Mouse (Mus musculus) thymus, adult 2 months (tissue): ENCODE measurements at regions not wholly inside any gene's neighbourhood (a gene's known extent, or its start where the extent isn't known, plus 50 kb on each side); places are given as distances from the start of the nearest gene placed in this dataset.

Experiments used
- DNase-seq: peaks from one replicate; pipeline ENCODE4 v3.0.0; 2021
- H3K27ac ChIP-seq: fragments of 200-500 bp; 2 replicates; pipeline ENCODE4 v1.5.1; 2012; ENCODE audit warnings: low read length, control low read depth; ENCODE audit not compliant: control insufficient read depth, insufficient read depth
- H3K27me3 ChIP-seq: fragments of 200-500 bp; 2 replicates; pipeline ENCODE4 v1.6.1; 2012; ENCODE audit warnings: mild to moderate bottlenecking, low read length, moderate library complexity, mixed read lengths; ENCODE audit not compliant: control insufficient read depth, insufficient read depth
- H3K36me3 ChIP-seq: fragments of 200-500 bp; 2 replicates; pipeline ENCODE4 v1.6.1; 2012; ENCODE audit warnings: mild to moderate bottlenecking, low read length, moderate library complexity; ENCODE audit not compliant: control insufficient read depth, insufficient read depth
- H3K4me1 ChIP-seq: fragments of 200-500 bp; replicated peaks from 2 replicates; pipeline ENCODE4 v1.6.1; 2012; ENCODE audit warnings: low read length; ENCODE audit not compliant: control insufficient read depth, insufficient read depth
- H3K4me3 ChIP-seq: fragments of 200-500 bp; 2 replicates; pipeline ENCODE4 v1.5.1; 2012; ENCODE audit warnings: mild to moderate bottlenecking, low read length, control low read depth, moderate library complexity; ENCODE audit not compliant: control insufficient read depth, insufficient read depth
- CTCF ChIP-seq: fragments of 200-500 bp; IDR thresholded peaks from 2 replicates; pipeline ENCODE4 v1.5.1; 2012; ENCODE audit warnings: mild to moderate bottlenecking, control low read depth, low read length, moderate library complexity, borderline replicate concordance; ENCODE audit not compliant: control insufficient read depth, poor library complexity, insufficient read depth; ENCODE audit errors: extremely low read depth
- POLR2A ChIP-seq: fragments of 200-500 bp; IDR thresholded peaks from 2 replicates; pipeline ENCODE4 v1.6.1; 2012; ENCODE audit warnings: mild to moderate bottlenecking, low read length, control low read depth, moderate library complexity; ENCODE audit not compliant: control insufficient read depth, poor library complexity, insufficient read depth; ENCODE audit errors: extremely low read depth
- WGBS: fragments of 180-500 bp; shearing (Covaris S2); methylation state at CpG from one replicate; pipeline ENCODE4 v1.1.7; 2018; 5-methylcytosine and 5-hydroxymethylcytosine counted together

DNA sequence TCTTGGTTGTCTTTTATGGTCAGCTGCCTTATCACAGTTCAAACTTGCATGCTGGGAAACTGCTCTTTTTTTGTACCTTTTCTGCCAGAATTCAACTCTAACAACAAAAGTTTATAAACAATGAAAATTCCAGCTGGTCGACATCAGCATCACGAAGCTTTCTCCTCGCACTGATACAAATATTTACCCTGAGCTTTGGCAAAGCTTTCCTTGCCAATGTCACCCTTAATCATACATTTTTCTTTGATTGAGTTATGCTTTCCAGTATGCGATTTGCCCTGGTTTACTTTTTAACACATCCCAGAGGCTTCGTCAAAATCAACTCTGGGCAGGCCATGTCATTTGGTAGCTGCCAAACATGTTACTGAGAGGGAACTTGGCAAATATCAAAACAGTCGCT, 1333.5 kb upstream of the Zeb2 start:
- H3K36me3 ChIP-seq = no peaks in the 10 kb centered on the region
- DNase-seq = no peak
- no peak overlapping the region for H3K27ac ChIP-seq
- H3K27me3 ChIP-seq = no peaks in the 10 kb centered on the region
- 91% methylated on average over 6 of the region's 6 CpGs for WGBS
- H3K4me1 ChIP-seq = no peaks in the 10 kb centered on the region
- TF ChIP-seq POLR2A (no peak), CTCF (no peak)
- no peak overlapping the region for H3K4me3 ChIP-seq

DNA sequence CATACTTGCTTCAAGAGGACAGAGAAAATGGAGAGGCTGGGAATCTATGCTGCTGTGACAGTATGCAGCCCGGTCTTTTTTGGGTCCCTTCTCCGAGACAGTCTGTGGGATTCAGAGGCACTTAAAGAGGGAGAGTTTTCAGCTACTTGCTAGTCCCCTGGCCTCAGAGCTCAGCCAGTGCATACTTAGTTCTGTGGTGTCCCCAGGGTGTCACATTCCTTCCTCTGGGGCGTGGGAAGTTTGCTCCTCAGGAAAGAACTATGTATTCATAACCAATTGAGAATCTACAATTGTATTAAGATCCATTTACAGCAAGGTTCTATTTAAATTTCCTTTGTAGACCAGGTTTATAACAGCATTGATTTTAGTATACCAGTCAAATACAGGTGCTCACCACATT, 1328.1 kb upstream of the Zeb2 start:
- Histone ChIP-seq H3K36me3 (no peaks in the 10 kb centered on the region), H3K4me1 (no peaks in the 10 kb centered on the region), H3K27me3 (no peaks in the 10 kb centered on the region), H3K27ac (no peak overlapping the region), H3K4me3 (no peak overlapping the region)
- no peak for TF ChIP-seq CTCF
- TF ChIP-seq POLR2A = no peak
- 87% methylated on average over 3 of the region's 3 CpGs for WGBS
- DNase-seq = no peak

DNA sequence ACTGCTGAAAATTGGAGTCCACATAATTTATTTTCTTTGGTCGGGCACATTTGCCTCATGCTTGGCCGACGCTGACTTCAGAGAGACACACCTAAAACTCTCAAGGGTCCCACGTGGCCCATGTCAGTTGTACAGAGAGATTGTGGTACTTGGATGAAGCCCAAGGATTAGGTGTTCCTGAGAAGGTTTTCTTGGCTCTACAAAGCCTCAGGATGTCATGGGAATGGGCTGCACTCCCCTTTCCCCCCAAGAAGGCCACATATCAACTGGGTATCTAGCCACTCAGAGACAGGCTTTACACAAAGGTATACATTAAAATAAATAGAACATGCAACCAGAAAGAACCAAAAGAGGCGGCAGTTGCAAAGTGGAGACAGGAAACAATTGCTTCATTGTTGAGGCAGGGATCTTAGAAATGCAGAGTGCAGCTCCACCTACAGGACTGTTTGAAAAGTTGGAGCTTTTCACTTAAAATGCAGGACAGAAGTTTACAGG, 1326.5 kb upstream of the Zeb2 start:
- Histone ChIP-seq H3K4me1 (no peaks in the 10 kb centered on the region), H3K27me3 (no peaks in the 10 kb centered on the region), H3K4me3 (no peak overlapping the region), H3K36me3 (no peaks in the 10 kb centered on the region), H3K27ac (no peak overlapping the region)
- no peak for TF ChIP-seq POLR2A
- 26% methylated on average over 5 of the region's 5 CpGs for WGBS
- DNase-seq = no peak

DNA sequence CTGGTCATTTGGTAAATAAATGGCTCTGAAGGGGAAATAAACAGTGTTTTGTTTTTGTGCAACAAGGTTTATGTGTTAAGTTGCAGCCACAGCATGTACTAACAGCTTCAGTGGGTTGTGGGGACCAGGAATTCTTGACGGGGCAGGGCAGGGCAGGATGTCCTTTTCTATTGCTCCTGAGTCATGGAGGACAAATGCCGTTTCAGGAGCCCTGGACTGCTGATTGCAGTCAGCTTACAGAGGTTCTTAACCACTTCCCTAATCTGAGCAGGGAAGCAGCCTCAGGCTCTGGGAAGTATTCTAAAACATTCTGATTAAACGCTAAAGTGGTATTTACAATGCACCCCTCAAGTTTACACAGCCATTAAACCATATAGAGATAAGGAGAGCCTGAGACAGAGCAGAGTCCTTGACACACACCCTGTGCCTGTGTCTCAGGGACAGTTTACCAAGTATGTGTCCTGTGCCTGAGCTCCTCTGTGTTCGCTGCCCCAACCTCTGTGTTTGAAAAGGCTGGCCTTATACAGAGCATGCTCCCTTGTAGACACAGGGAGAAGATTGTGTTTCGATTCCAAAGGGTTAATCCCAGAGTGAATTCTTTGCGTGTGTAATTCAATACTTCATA, 1326.0 kb upstream of the Zeb2 start:
- Histone ChIP-seq H3K27ac (no peak overlapping the region), H3K4me1 (no peaks in the 10 kb centered on the region), H3K4me3 (no peak overlapping the region), H3K27me3 (no peaks in the 10 kb centered on the region), H3K36me3 (no peaks in the 10 kb centered on the region)
- no peak for DNase-seq
- TF ChIP-seq POLR2A (no peak), CTCF (no peak)
- WGBS = 48% methylated on average over 6 of the region's 6 CpGs

DNA sequence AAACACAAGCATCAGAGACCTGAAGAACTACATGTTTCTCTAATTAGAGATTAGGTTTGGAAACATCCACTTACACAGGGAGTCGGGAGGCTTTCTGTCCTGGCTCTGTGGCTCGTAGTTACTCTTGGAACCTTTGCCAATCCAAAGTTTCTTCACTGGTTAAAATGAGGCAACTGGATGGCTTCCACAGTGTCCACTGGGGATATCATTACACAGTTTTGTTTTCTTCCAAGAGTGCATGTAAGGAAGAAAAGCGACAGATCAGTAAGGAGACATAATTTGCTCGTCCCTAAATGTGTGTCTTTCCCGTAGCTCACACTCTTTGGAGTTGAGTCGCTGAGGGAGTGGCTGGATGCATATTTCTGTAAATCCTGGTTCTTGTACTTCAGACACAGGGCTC, 1325.4 kb upstream of the Zeb2 start:
- Histone ChIP-seq H3K4me3 (no peak overlapping the region), H3K27ac (no peak overlapping the region), H3K36me3 (no peaks in the 10 kb centered on the region), H3K4me1 (no peaks in the 10 kb centered on the region), H3K27me3 (no peaks in the 10 kb centered on the region)
- no peak for DNase-seq
- TF ChIP-seq CTCF (no peak), POLR2A (no peak)
- 90% methylated on average over 6 of the region's 6 CpGs for WGBS

DNA sequence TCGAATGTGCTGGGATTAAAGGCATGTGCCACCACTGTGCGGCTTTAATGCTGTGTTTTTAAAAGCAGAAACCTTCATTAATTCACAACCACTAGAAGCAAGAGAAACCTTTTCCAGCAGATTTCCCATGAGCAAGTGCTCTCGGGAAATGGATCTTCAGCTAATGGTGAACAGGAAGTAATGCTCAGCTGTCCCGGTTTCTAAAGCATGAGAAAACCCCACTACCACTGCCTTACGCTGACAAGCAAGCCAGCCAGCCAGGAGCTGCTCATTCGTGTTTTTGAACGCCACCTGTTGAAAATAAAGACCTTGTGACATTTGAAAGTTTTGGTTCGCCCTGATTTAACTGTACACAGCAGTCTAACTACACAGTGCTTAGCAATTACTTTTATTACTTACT, 1324.7 kb upstream of the Zeb2 start:
- DNase-seq = no peak
- Histone ChIP-seq H3K27ac (no peak overlapping the region), H3K36me3 (no peaks in the 10 kb centered on the region), H3K27me3 (no peaks in the 10 kb centered on the region), H3K4me1 (no peaks in the 10 kb centered on the region), H3K4me3 (no peak overlapping the region)
- TF ChIP-seq CTCF (no peak), POLR2A (no peak)
- 84% methylated on average over 8 of the region's 8 CpGs for WGBS

DNA sequence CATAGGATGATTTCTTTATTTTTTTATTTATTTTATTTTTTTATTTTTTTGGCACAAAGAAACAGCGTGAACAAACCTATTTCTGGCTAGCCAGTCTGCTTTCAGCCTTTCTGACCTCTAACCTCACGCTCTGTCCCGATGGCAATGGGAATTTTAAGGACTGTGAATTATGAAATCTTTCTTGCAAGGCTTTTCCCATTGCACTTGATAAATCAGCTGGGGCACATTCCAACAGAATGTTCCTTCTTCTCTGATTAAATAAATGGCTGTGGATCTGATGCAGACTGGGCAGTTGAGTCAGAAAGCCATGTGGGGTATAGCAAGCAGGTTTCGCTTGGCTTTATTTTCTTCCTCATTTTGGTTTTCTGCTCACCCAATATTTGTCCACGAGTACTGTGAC, 1324.2 kb upstream of the Zeb2 start:
- 91% methylated on average over 5 of the region's 5 CpGs for WGBS
- H3K27ac ChIP-seq = no peak overlapping the region

More for the DNA sequence above, 1324.2 kb upstream of the Zeb2 start:
- no peak for DNase-seq
- TF ChIP-seq CTCF = no peak
- H3K27me3 ChIP-seq = no peaks in the 10 kb centered on the region
- H3K36me3 ChIP-seq = no peaks in the 10 kb centered on the region
- no peak overlapping the region for H3K4me3 ChIP-seq
- H3K4me1 ChIP-seq = no peaks in the 10 kb centered on the region
